Mouse (Mus musculus): Measurements from ENCODE around the gene Agxt2.

GRCm38 (mm10) chr15:10436893-10437292, 78.6 kb downstream of the Agxt2 start:
- TF ChIP-seq GATA1 (IDR thresholded peaks at IDR 0.05; ENCODE audit: low read length) (no peak), TAL1 (IDR thresholded peaks at IDR 0.05; ENCODE audit: low read length) (no peak)
